Mouse (Mus musculus) stomach, postnatal 0 days (tissue): ENCODE data around the gene A930009A15Rik. TPM values are rescaled to one million over a fixed set of nuclear protein-coding genes. Genes with fewer than 3 reads are reported as not detected.

Experiments used
- ATAC-seq: fragments of 200-750 bp; cut with Nextera tagmentation; 2 replicates; pipeline ENCODE4 v1.8.0; 2017; ENCODE audit not compliant: low FRiP score, low TSS enrichment
- DNase-seq: peaks from one replicate; pipeline ENCODE4 v3.0.0-alpha.2; 2016; ENCODE audit warnings: low spot score
- H3K27ac ChIP-seq: fragments of 300-500 bp; sonication (generic); replicated peaks from 2 replicates; pipeline ENCODE4 v1.5.1; 2014; ENCODE audit warnings: mild to moderate bottlenecking, control low read depth
- H3K27me3 ChIP-seq: fragments of 300-500 bp; sonication (generic); 2 replicates; pipeline ENCODE4 v1.6.1; 2014; ENCODE audit warnings: low read length; ENCODE audit not compliant: control insufficient read depth, insufficient read depth
- H3K36me3 ChIP-seq: fragments of 300-500 bp; sonication (generic); 2 replicates; pipeline ENCODE4 v1.6.1; 2014; ENCODE audit warnings: low read length, mixed read lengths; ENCODE audit not compliant: control insufficient read depth, insufficient read depth
- H3K4me1 ChIP-seq: fragments of 300-500 bp; sonication (generic); replicated peaks from 2 replicates; pipeline ENCODE4 v1.6.1; 2014; ENCODE audit warnings: antibody characterized with exemption; ENCODE audit not compliant: control insufficient read depth, insufficient read depth
- H3K4me2 ChIP-seq: fragments of 300-500 bp; sonication (generic); replicated peaks from 2 replicates; pipeline ENCODE4 v1.6.1; 2014; ENCODE audit warnings: low read depth, mild to moderate bottlenecking, control low read depth, moderate library complexity
- H3K4me3 ChIP-seq: fragments of 300-500 bp; sonication (generic); 2 replicates; pipeline ENCODE4 v1.5.1; 2014; ENCODE audit warnings: low read depth, low read length, control low read depth
- H3K9ac ChIP-seq: fragments of 300-500 bp; sonication (generic); 2 replicates; pipeline ENCODE4 v1.6.1; 2014; ENCODE audit warnings: mild to moderate bottlenecking, low read length, control low read depth, mixed read lengths
- H3K9me3 ChIP-seq: fragments of 300-500 bp; sonication (generic); 2 replicates; pipeline ENCODE4 v1.6.1; 2016; ENCODE audit warnings: low read length; ENCODE audit not compliant: control insufficient read depth
- CTCF ChIP-seq: IDR thresholded peaks from 2 replicates; pipeline ENCODE4 v1.5.1; 2016; ENCODE audit warnings: antibody characterized with exemption, low read depth, mild to moderate bottlenecking, moderate library complexity
- EP300 ChIP-seq: optimal IDR thresholded peaks from 2 replicates; pipeline ENCODE3; 2016; ENCODE audit warnings: antibody characterized with exemption
- WGBS: fragments of 180-500 bp; shearing (Covaris S2); extraction: QIAGEN DNeasy Blood & Tissue Kit; methylation state at CpG from one replicate; pipeline ENCODE4 v1.1.7; 2014; 5-methylcytosine and 5-hydroxymethylcytosine counted together
- polyA plus RNA-seq: library from polyadenylated mRNA; unstranded; fragments of >200 nt; fragmentation: Nextera tagmentation; extraction: Ambion mirVana; gene quantifications from 2 replicates; pipeline ENCODE4 v1.2.1, GENCODE M21; 2015

Gene A930009A15Rik
- polyA plus RNA-seq, 1 experiment from 2014 or later, result not detected

DNA sequence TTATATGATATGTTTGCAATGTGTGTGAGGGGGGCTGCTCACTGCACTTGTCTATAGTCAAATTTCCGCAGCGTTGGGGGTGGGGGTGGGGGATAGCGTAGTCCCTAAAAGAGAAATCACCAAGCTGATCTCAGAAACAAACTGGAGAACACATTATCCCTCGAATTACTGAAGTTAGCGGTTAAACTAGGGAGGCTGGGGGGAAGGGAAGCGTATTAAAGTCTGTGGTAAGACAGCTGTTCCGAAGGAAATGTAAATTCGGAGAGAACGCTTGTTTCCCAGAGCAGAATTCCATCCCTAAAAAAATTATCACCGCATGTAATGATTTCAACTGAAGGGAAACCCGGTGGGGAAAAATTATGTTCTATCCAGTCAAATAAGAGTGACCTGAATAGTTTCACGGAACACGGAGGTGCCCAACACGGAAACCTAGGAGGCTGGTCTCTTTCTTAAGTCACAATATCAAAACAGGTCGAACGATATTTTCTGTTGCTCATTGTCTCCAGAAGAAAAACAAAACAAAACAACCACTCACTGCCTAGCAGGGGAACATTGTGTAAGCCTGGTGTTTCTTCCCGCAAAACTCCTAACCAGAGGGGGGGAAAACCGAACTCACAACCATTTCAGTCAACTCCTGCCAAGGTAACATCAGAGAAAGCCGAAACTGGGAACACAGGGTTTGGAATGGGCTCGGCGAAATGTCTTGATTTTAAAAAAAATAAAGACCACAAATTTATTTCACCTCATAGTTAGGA lies 15.9 kb downstream of the A930009A15Rik start:
- WGBS, result 2% methylated on average over 21 of the region's 21 CpGs
- TF ChIP-seq CTCF, result no peak
- TF ChIP-seq EP300, result no peak
- Histone ChIP-seq H3K9me3 (no peaks in the 10 kb centered on the region), H3K36me3 (no peaks in the 10 kb centered on the region), H3K27me3 (peaks cover 15% of the 10 kb centered on the region), H3K4me3 (peak overlapping the region; percentile 45), H3K9ac (no peak overlapping the region), H3K27ac (no peak overlapping the region), H3K4me1 (no peaks in the 10 kb centered on the region), H3K4me2 (peak overlapping the region; percentile 77)
- no peak for ATAC-seq
- no peak for DNase-seq

DNA sequence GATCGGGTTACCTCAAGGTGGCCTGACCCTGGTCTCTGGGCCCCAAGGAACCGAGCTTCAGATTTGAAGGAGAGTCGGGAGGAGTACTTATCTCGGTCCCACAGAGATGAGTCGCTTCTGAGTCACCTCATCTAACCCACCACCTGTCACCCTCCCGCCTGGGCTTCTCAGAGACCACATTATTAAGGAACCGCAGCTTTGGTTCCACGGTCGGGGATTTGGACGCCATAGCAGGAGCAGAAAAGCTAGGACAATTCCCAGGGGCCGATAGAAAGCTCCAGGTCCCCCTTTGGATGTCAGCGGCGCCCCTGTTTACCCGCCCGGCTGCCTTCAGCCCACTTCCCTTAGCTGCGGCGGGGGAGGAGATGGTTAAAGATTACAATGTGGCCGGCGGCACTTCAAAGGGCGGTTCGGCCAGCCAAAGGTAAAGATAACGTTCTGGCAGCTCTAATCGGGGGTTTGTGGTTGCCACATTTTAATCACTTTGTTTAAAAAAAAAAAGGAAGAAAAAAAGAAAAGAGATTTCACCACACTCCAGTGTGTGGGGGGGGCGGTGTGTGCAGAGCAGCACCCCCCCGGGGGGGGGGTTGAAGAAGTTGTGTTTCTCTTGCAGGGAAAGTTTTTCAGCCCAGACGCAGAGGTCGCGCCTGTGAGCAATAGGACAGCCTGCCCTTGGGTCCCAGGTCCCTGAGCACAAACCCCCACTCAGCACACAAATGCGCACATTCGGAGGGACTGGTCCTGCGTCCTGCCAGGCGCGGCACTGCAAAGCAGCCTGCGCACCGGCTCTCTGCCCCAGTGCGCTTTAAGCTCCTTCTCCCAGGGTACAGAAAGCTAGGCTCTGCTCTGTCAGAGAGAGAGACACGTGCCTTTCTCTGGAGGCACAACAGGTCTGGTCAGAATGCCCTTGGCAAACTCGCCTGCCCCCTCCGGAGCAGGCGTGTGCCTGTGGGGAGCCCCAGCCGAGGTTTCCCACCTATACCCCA lies 16.8 kb downstream of the A930009A15Rik start:
- ATAC-seq, result peak; percentile 77
- 0 out of 2 replicates have a peak overlapping the region, but pooled peaks have one; percentile 27 for H3K9ac ChIP-seq
- no peak overlapping the region for H3K27ac ChIP-seq

DNA sequence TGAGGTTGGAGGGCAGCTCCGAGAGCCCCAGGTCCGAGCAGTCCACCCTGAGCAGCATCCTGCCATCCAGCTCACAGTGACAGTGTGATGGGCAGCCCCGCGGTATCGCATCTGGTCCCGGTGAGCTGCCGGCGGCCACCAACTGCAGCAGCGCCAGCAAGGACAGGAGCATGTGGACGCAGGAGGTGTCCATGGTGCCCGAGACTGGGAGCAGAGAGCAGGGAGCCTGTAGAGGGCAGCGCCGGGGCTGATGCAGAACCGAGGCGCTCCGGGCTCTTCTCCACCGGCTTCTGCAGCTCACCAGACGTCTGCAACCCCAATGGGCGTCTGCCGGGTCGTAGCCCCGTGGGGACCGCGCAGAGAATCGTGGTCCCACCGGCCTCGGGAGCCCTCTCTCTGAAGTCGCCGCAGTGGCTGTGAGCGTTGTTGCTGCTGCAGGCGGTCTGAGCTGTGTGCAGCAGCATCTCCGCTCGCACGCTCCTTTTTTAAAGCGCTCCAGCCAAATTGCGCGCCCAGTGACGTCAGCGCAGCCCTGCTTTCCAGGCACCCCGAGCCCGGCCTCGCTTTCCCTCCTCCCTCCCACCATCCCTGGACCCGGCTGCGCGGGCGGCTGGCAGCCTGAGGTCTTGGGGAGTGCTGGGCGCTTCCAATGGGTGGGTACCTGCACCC lies 17.6 kb downstream of the A930009A15Rik start, which contains the start of gene Lgr5:
TSS of gene Lgr5 (minus strand) at position 480 of the 669 bp plus-strand sequence.
- Histone ChIP-seq H3K9ac (0 out of 2 replicates have a peak within 1 kb of the TSS, but pooled peaks have one; percentile 27), H3K27me3 (peaks cover 15% of the 10 kb centered on the region), H3K36me3 (no peaks in the 10 kb centered on the region), H3K4me1 (no peaks in the 10 kb centered on the region), H3K27ac (no peak within 1 kb of the TSS), H3K4me2 (peak within 1 kb of the TSS; percentile 77), H3K4me3 (peak within 1 kb of the TSS; percentile 45), H3K9me3 (no peaks in the 10 kb centered on the region)
- under 1% methylated on average over 44 of the region's 47 CpGs for WGBS
- TF ChIP-seq CTCF (peak; percentile 57), EP300 (no peak)
- ATAC-seq, result peak; percentile 78
- DNase-seq, result peak; percentile 73

More for the DNA sequence above, 16.8 kb downstream of the A930009A15Rik start:
- H3K27me3 ChIP-seq, result peaks cover 15% of the 10 kb centered on the region
- H3K9me3 ChIP-seq, result no peaks in the 10 kb centered on the region
- H3K4me1 ChIP-seq, result no peaks in the 10 kb centered on the region
- peak overlapping the region; percentile 77 for H3K4me2 ChIP-seq
- 2% methylated on average over 41 of the region's 41 CpGs for WGBS
- no peaks in the 10 kb centered on the region for H3K36me3 ChIP-seq
- TF ChIP-seq EP300, result no peak
- H3K4me3 ChIP-seq, result peak overlapping the region; percentile 45
- peak; percentile 62 for DNase-seq

DNA sequence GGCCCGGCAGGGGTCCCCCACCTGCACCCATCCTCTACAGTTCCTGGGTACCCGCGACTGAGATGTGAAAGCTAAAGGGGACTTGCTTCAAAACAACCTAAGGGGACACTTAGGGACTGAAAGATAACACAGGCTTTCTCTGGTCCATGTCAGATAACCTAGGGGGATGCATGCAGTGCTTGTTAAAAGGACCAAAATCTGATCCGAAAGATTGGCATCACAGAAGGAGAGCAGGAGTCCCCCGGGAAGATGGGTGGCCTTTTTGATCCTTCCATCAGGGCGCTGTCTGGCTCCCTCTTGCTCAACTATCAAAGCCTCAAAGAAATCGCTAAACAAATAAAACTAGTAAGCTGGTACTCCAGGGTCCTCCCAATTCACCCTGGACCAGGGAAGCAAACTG lies 18.2 kb downstream of the A930009A15Rik start:
- WGBS, result 4% methylated on average over 7 of the region's 7 CpGs
- Histone ChIP-seq H3K9ac (no peak overlapping the region), H3K27me3 (peaks cover 15% of the 10 kb centered on the region), H3K36me3 (no peaks in the 10 kb centered on the region), H3K9me3 (no peaks in the 10 kb centered on the region), H3K4me2 (peak overlapping the region; percentile 77), H3K4me1 (no peaks in the 10 kb centered on the region), H3K27ac (no peak overlapping the region), H3K4me3 (peak overlapping the region; percentile 45)
- no peak for TF ChIP-seq EP300
- no peak for TF ChIP-seq CTCF
- ATAC-seq (no peak; the same call in 1 of the 2 replicates), DNase-seq (no peak)

DNA sequence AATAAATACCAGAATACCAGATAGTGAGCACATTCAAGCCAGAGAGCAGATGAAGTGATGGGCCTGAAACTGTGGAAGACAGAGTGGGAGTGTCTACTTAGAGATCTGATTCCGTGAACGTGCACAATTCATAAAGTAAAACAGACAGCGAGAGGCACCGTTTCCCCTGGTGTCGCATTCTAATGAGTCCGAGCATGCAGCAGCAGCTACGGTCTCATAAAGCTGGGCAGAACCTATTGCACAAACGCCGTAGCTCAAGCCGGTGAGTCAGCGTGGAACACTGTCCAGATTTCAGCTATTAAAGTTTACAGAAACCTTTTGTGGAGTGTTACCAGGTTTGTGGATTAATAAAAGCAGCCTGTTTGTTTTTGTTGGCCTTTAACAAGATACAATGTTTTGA lies 23.4 kb downstream of the A930009A15Rik start:
- Histone ChIP-seq H3K9ac (no peak overlapping the region), H3K4me1 (no peaks in the 10 kb centered on the region), H3K4me3 (no peak overlapping the region), H3K4me2 (peak overlapping the region; percentile 14; the same call in 1 of the 2 replicates), H3K27me3 (peaks cover 2% of the 10 kb centered on the region; the same call in 1 of the 2 replicates), H3K36me3 (no peaks in the 10 kb centered on the region), H3K9me3 (no peaks in the 10 kb centered on the region), H3K27ac (no peak overlapping the region)
- 24% methylated on average over 11 of the region's 11 CpGs for WGBS
- no peak for ATAC-seq
- peak; percentile 38 for DNase-seq
- TF ChIP-seq EP300, result no peak
